Mouse (Mus musculus) cerebellum, adult 2 months (tissue): ENCODE results near the gene Cdk18. TPM values are rescaled to one million over a fixed set of nuclear protein-coding genes. Genes with fewer than 3 reads are reported as not detected.
A peak's percentile ranks its signal among the peaks of the same experiment; 100 is the strongest.

Experiments
- DNase-seq, 2 experiments: peaks; one replicate each; pipeline ENCODE4 v3.0.0; 2021
- H3K27ac ChIP-seq: fragments of 200-500 bp; 2 replicates; pipeline ENCODE4 v1.5.1; 2012; ENCODE audit warnings: low read length, control low read depth, inconsistent platforms; ENCODE audit not compliant: insufficient read depth
- H3K27me3 ChIP-seq: fragments of 200-500 bp; 2 replicates; pipeline ENCODE4 v1.6.1; 2012; ENCODE audit warnings: inconsistent platforms, mild to moderate bottlenecking, low read length, moderate library complexity; ENCODE audit not compliant: control insufficient read depth, insufficient read depth
- H3K4me1 ChIP-seq: fragments of 200-500 bp; 2 replicates; pipeline ENCODE4 v1.6.1; 2011; ENCODE audit warnings: low read length; ENCODE audit not compliant: control insufficient read depth, insufficient read depth
- H3K4me3 ChIP-seq: fragments of 200-500 bp; replicated peaks from 2 replicates; pipeline ENCODE3; 2011; ENCODE audit warnings: mild to moderate bottlenecking, low read depth, low read length, control low read depth; ENCODE audit not compliant: insufficient read depth
- CTCF ChIP-seq: fragments of 200-500 bp; IDR thresholded peaks from 2 replicates; pipeline ENCODE4 v1.5.1; 2011; ENCODE audit warnings: low read depth, mild to moderate bottlenecking, control low read depth, low read length, moderate library complexity, borderline replicate concordance; ENCODE audit not compliant: insufficient read depth
- POLR2A ChIP-seq: fragments of 200-500 bp; IDR thresholded peaks from 2 replicates; pipeline ENCODE4 v1.6.1; 2011; ENCODE audit warnings: low read length, control low read depth, borderline replicate concordance; ENCODE audit not compliant: insufficient read depth
- WGBS: fragments of 180-500 bp; shearing (Covaris S2); methylation state at CpG from one replicate; pipeline ENCODE4 v1.1.7; 2018; 5-methylcytosine and 5-hydroxymethylcytosine counted together
- polyA plus RNA-seq: library from polyadenylated mRNA; depleted of rRNA; stranded (reverse); fragments of >200 nt; gene quantifications from 2 replicates; pipeline ENCODE4 v1.2.3, GENCODE M21; 2012

Gene Cdk18
- polyA plus RNA-seq, 1 experiment = 35.8 TPM

- no peak for TF ChIP-seq POLR2A
- TF ChIP-seq CTCF = no peak
- H3K4me1 ChIP-seq = peaks cover 13% of the 10 kb centered on the region
- H3K27ac ChIP-seq = peak overlapping the region; percentile 90
- H3K4me3 ChIP-seq = no peak overlapping the region
- WGBS = 9% methylated on average over 5 of the region's 5 CpGs
- peak; percentile 80 to 93 for DNase-seq
- no peaks in the 10 kb centered on the region for H3K27me3 ChIP-seq
Measured at GRCm38 (mm10) chr1:132088181-132088671, 51.3 kb downstream of the Cdk18 start.

GRCm38 (mm10) chr1:132085181-132086049 is 54.1 kb downstream of the Cdk18 start:
- DNase-seq = no peak
- no peak overlapping the region for H3K4me3 ChIP-seq
- peaks cover 13% of the 10 kb centered on the region for H3K4me1 ChIP-seq
- TF ChIP-seq POLR2A (no peak), CTCF (no peak)
- WGBS = 80% methylated on average over 7 of the region's 7 CpGs
- H3K27me3 ChIP-seq = no peaks in the 10 kb centered on the region
- H3K27ac ChIP-seq = no peak overlapping the region

GRCm38 (mm10) chr1:132078413-132078812 is 61.1 kb downstream of the Cdk18 start:
- 89% methylated on average over 2 of the region's 2 CpGs for WGBS
- no peak for TF ChIP-seq CTCF
- TF ChIP-seq POLR2A = no peak
- Histone ChIP-seq H3K4me3 (no peak overlapping the region), H3K27ac (no peak overlapping the region), H3K4me1 (no peaks in the 10 kb centered on the region), H3K27me3 (no peaks in the 10 kb centered on the region)
- no peak for DNase-seq

GRCm38 (mm10) chr1:132075576-132075975 is 63.9 kb downstream of the Cdk18 start:
- H3K27me3 ChIP-seq = no peaks in the 10 kb centered on the region
- no peak overlapping the region for H3K4me3 ChIP-seq
- 84% methylated on average over 10 of the region's 10 CpGs for WGBS
- DNase-seq = no peak
- TF ChIP-seq CTCF = no peak
- TF ChIP-seq POLR2A = no peak
- H3K27ac ChIP-seq = no peak overlapping the region
- H3K4me1 ChIP-seq = no peaks in the 10 kb centered on the region

GRCm38 (mm10) chr1:132070659-132071058 is 68.8 kb downstream of the Cdk18 start:
- Histone ChIP-seq H3K27ac (no peak overlapping the region), H3K27me3 (no peaks in the 10 kb centered on the region), H3K4me1 (no peaks in the 10 kb centered on the region; the same call in 1 of the 2 replicates), H3K4me3 (no peak overlapping the region)
- TF ChIP-seq CTCF = no peak
- TF ChIP-seq POLR2A = no peak
- DNase-seq = no peak
- 95% methylated on average over 3 of the region's 3 CpGs for WGBS

DNA sequence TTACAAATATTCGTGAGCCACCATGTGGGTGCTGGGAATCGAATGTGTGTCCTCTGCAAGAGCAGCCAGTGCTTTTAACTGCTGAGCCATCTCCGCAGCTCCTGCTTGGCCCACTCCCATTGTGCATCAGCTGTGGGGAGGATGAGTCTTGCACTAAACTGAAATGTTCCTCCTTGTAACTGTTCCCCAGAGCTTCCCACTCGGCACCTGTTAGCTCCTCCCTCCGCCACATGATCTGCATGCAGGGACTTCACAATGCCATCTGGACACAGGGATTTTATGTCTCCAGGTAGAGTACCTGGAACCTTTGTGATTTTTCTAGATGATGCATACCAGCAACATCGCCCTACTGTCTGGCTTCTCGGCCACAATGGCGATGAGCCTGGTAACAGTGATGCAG is 70.0 kb downstream of the Cdk18 start:
- 88% methylated on average over 8 of the region's 8 CpGs for WGBS
- no peak for DNase-seq
- H3K4me3 ChIP-seq = no peak overlapping the region
- H3K27me3 ChIP-seq = no peaks in the 10 kb centered on the region
- H3K27ac ChIP-seq = no peak overlapping the region
- H3K4me1 ChIP-seq = peaks cover 10% of the 10 kb centered on the region
- TF ChIP-seq CTCF (no peak), POLR2A (no peak)

DNA sequence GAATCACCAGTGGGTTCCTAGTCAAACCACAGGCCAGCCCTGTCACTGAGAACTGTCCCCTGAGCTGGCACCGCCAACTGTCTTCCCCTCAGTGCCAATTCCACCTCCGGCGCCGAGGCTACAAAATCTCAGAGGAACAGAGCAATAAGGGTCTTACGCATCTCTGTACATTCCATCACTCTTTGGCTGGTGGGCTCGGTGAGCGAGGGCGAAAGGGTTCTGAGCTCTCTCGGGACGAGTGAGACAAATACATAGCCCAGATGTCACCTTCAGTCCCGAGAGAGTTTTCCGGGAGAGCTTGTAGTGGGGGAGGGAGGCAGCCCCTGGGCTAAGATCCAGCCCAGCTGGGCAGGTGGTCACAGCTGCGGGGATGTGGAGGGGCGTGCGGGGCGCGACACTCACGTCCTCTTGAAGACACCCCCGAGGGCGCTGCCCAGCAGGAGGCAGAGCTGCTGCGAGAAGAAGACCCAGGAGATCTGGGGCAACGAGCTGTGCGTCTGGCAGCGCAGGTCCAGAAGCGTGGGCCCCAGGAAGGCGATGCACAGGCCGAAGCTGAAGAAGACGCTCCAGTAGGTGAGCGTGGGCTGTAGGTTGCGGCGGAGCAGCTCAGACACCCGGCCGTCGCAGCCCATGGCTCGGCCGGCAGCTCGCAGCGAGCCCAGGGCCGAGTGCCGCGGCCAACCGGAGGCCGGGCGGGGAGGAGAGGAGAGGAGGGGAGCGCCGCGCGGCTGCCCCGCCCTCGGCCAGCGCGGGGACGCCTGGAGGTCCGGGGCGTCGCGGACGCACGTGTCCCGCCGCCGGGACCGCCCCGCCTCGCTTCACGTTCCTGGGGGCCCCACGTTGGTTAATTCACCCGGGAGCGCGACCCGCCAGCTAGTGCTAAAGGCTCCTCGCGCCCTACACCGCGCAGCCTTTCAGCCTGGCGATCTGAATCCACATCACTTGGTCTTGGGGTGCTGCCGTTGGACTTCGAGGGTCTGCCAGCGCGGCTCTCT is 71.9 kb downstream of the Cdk18 start, which contains the start of gene Mfsd4a:
Gene Mfsd4a, minus strand, starts transcription at position 802 of the 995 bp plus-strand sequence.
- TF ChIP-seq POLR2A (peak; percentile 86), CTCF (no peak)
- Histone ChIP-seq H3K27me3 (no peaks in the 10 kb centered on the region), H3K27ac (peak within 1 kb of the TSS; percentile 89), H3K4me1 (peaks cover 13% of the 10 kb centered on the region), H3K4me3 (peak within 1 kb of the TSS; percentile 81)
- WGBS = under 1% methylated on average over 77 of the region's 80 CpGs
- peak; percentile 82 to 84 for DNase-seq
